Mouse (Mus musculus): ENCODE results near the gene Ppid. TPM values are rescaled to one million over a fixed set of nuclear protein-coding genes. Genes with fewer than 3 reads are reported as not detected.

Gene Ppid
- 288 and 297 TPM in 2 replicates for polyA plus RNA-seq (2011; ENCODE audit: insufficient read depth, insufficient read length, low read depth, missing spikeins)

- H3K27me3 ChIP-seq (ENCODE audit: control insufficient read depth, insufficient read depth, low read length, poor library complexity, severe bottlenecking): no peaks in the 10 kb centered on the region
- H3K4me3 ChIP-seq (ENCODE audit: low read depth, low read length): peak within 1 kb of the TSS; percentile 98
- TF ChIP-seq CTCF (IDR thresholded peaks at IDR 0.05; ENCODE audit: low read depth, low read length) (no peak), POLR2A (IDR thresholded peaks at IDR 0.05; ENCODE audit: insufficient read depth, low read length) (peak; percentile 72)
- H3K4me1 ChIP-seq (ENCODE audit: control insufficient read depth, insufficient read depth, low read length): no peaks in the 10 kb centered on the region
- peaks cover 29% of the 10 kb centered on the region for H3K36me3 ChIP-seq (ENCODE audit: control insufficient read depth, insufficient read depth, low read length, poor library complexity, severe bottlenecking)
- peak within 1 kb of the TSS; percentile 91 for H3K9ac ChIP-seq (ENCODE audit: low read depth, poor library complexity, severe bottlenecking)
- no peaks in the 10 kb centered on the region for H3K9me3 ChIP-seq (replicated peaks; ENCODE audit: control insufficient read depth, insufficient read depth, low read length, poor library complexity, severe bottlenecking)
- H3K27ac ChIP-seq (ENCODE audit: insufficient read depth, low read length): peak within 1 kb of the TSS; percentile 58
Observed at GRCm38 (mm10) chr3:79590863-79591792, at the start of gene Ppid. TSS of gene Ppid (plus strand) at chr3:79591342.

- H3K36me3 ChIP-seq (ENCODE audit: control insufficient read depth, insufficient read depth, low read length, poor library complexity, severe bottlenecking): no peaks in the 10 kb centered on the region
- no peaks in the 10 kb centered on the region for H3K27me3 ChIP-seq (ENCODE audit: control insufficient read depth, insufficient read depth, low read length, poor library complexity, severe bottlenecking)
- H3K9me3 ChIP-seq (replicated peaks; ENCODE audit: control insufficient read depth, insufficient read depth, low read length, poor library complexity, severe bottlenecking): no peaks in the 10 kb centered on the region
- no peak overlapping the region for H3K9ac ChIP-seq (ENCODE audit: low read depth, poor library complexity, severe bottlenecking)
- no peaks in the 10 kb centered on the region for H3K4me1 ChIP-seq (ENCODE audit: control insufficient read depth, insufficient read depth, low read length)
- H3K4me3 ChIP-seq (ENCODE audit: low read depth, low read length): no peak overlapping the region
- TF ChIP-seq POLR2A (IDR thresholded peaks at IDR 0.05; ENCODE audit: insufficient read depth, low read length) (no peak), CTCF (IDR thresholded peaks at IDR 0.05; ENCODE audit: low read depth, low read length) (no peak), EP300 (IDR thresholded peaks at IDR 0.05; ENCODE audit: insufficient read depth, low read depth, low read length) (no peak)
- H3K27ac ChIP-seq (ENCODE audit: insufficient read depth, low read length): no peak overlapping the region
Observed at GRCm38 (mm10) chr3:79542585-79542984, 48.6 kb upstream of the Ppid start.

GRCm38 (mm10) chr3:79548681-79549437 lies 42.3 kb upstream of the Ppid start:
- Histone ChIP-seq H3K36me3 (ENCODE audit: control insufficient read depth, insufficient read depth, low read length, poor library complexity, severe bottlenecking) (no peaks in the 10 kb centered on the region), H3K9me3 (replicated peaks; ENCODE audit: control insufficient read depth, insufficient read depth, low read length, poor library complexity, severe bottlenecking) (no peaks in the 10 kb centered on the region), H3K4me1 (ENCODE audit: control insufficient read depth, insufficient read depth, low read length) (no peaks in the 10 kb centered on the region), H3K27ac (ENCODE audit: insufficient read depth, low read length) (no peak overlapping the region), H3K27me3 (ENCODE audit: control insufficient read depth, insufficient read depth, low read length, poor library complexity, severe bottlenecking) (no peaks in the 10 kb centered on the region), H3K9ac (ENCODE audit: low read depth, poor library complexity, severe bottlenecking) (no peak overlapping the region), H3K4me3 (ENCODE audit: low read depth, low read length) (no peak overlapping the region)
- TF ChIP-seq CTCF (IDR thresholded peaks at IDR 0.05; ENCODE audit: low read depth, low read length) (no peak), EP300 (IDR thresholded peaks at IDR 0.05; ENCODE audit: insufficient read depth, low read depth, low read length) (no peak), POLR2A (IDR thresholded peaks at IDR 0.05; ENCODE audit: insufficient read depth, low read length) (no peak)

- Histone ChIP-seq H3K9ac (ENCODE audit: low read depth, poor library complexity, severe bottlenecking) (no peak overlapping the region), H3K9me3 (replicated peaks; ENCODE audit: control insufficient read depth, insufficient read depth, low read length, poor library complexity, severe bottlenecking) (no peaks in the 10 kb centered on the region), H3K4me3 (ENCODE audit: low read depth, low read length) (no peak overlapping the region), H3K36me3 (ENCODE audit: control insufficient read depth, insufficient read depth, low read length, poor library complexity, severe bottlenecking) (no peaks in the 10 kb centered on the region), H3K4me1 (ENCODE audit: control insufficient read depth, insufficient read depth, low read length) (no peaks in the 10 kb centered on the region), H3K27ac (ENCODE audit: insufficient read depth, low read length) (no peak overlapping the region), H3K27me3 (ENCODE audit: control insufficient read depth, insufficient read depth, low read length, poor library complexity, severe bottlenecking) (no peaks in the 10 kb centered on the region)
- TF ChIP-seq POLR2A (IDR thresholded peaks at IDR 0.05; ENCODE audit: insufficient read depth, low read length) (no peak), CTCF (IDR thresholded peaks at IDR 0.05; ENCODE audit: low read depth, low read length) (no peak), EP300 (IDR thresholded peaks at IDR 0.05; ENCODE audit: insufficient read depth, low read depth, low read length) (no peak)
Observed at GRCm38 (mm10) chr3:79549751-79550393, 41.3 kb upstream of the Ppid start.

GRCm38 (mm10) chr3:79551826-79552552 lies 39.2 kb upstream of the Ppid start:
- Histone ChIP-seq H3K4me3 (ENCODE audit: low read depth, low read length) (no peak overlapping the region), H3K9ac (ENCODE audit: low read depth, poor library complexity, severe bottlenecking) (no peak overlapping the region), H3K27ac (ENCODE audit: insufficient read depth, low read length) (no peak overlapping the region), H3K36me3 (ENCODE audit: control insufficient read depth, insufficient read depth, low read length, poor library complexity, severe bottlenecking) (no peaks in the 10 kb centered on the region), H3K9me3 (replicated peaks; ENCODE audit: control insufficient read depth, insufficient read depth, low read length, poor library complexity, severe bottlenecking) (no peaks in the 10 kb centered on the region), H3K4me1 (ENCODE audit: control insufficient read depth, insufficient read depth, low read length) (no peaks in the 10 kb centered on the region), H3K27me3 (ENCODE audit: control insufficient read depth, insufficient read depth, low read length, poor library complexity, severe bottlenecking) (no peaks in the 10 kb centered on the region)
- no peak for TF ChIP-seq POLR2A (IDR thresholded peaks at IDR 0.05; ENCODE audit: insufficient read depth, low read length)
- no peak for TF ChIP-seq EP300 (IDR thresholded peaks at IDR 0.05; ENCODE audit: insufficient read depth, low read depth, low read length)
- TF ChIP-seq CTCF (IDR thresholded peaks at IDR 0.05; ENCODE audit: low read depth, low read length): no peak

All from ES-Bruce4 (cell line).